Mouse (Mus musculus) E14TG2a.4 (cell line): ENCODE data around the gene Usp35.

ENCODE experiments used
- CTCF ChIP-seq: conservative IDR thresholded peaks from 2 replicates; pipeline ENCODE4 v1.5.1; 2014; ENCODE audit warnings: low read length
- NANOG ChIP-seq: IDR thresholded peaks from 2 replicates; pipeline ENCODE4 v1.6.1; 2014; ENCODE audit warnings: borderline replicate concordance, low read length, mixed read lengths
- POU5F1 ChIP-seq: IDR thresholded peaks from 2 replicates; pipeline ENCODE4 v1.6.1; 2014; ENCODE audit warnings: low read length, borderline replicate concordance

- TF ChIP-seq CTCF (no peak), NANOG (no peak), POU5F1 (no peak)
Measured at GRCm38 (mm10) chr7:97310341-97310635, 21.5 kb downstream of the Usp35 start.
